Mouse (Mus musculus) kidney, adult 2 months (tissue): Measurements from ENCODE around the gene Cyp17a1. TPM values are rescaled to one million over a fixed set of nuclear protein-coding genes. Genes with fewer than 3 reads are reported as not detected.

ENCODE experiments used
- DNase-seq: peaks from one replicate; pipeline ENCODE4 v3.0.0; 2021
- H3K27ac ChIP-seq: fragments of 200-500 bp; 2 replicates; pipeline ENCODE4 v1.5.1; 2012; ENCODE audit warnings: low read depth, low read length, control low read depth, inconsistent platforms; ENCODE audit not compliant: insufficient read depth
- H3K27me3 ChIP-seq: fragments of 200-500 bp; replicated peaks from 2 replicates; pipeline ENCODE4 v1.6.1; 2012; ENCODE audit warnings: mild to moderate bottlenecking, moderate library complexity, low read length, inconsistent platforms; ENCODE audit not compliant: control insufficient read depth, insufficient read depth
- H3K36me3 ChIP-seq: fragments of 200-500 bp; 2 replicates; pipeline ENCODE4 v1.6.1; 2012; ENCODE audit warnings: mild to moderate bottlenecking, moderate library complexity, low read length, inconsistent platforms; ENCODE audit not compliant: control insufficient read depth, insufficient read depth
- H3K4me1 ChIP-seq: fragments of 200-500 bp; 2 replicates; pipeline ENCODE4 v1.6.1; 2011; ENCODE audit warnings: low read length; ENCODE audit not compliant: control insufficient read depth, insufficient read depth
- H3K4me3 ChIP-seq: fragments of 200-500 bp; 2 replicates; pipeline ENCODE4 v1.5.1; 2011; ENCODE audit warnings: mild to moderate bottlenecking, low read depth, low read length, control low read depth; ENCODE audit not compliant: insufficient read depth
- CTCF ChIP-seq: fragments of 200-500 bp; conservative IDR thresholded peaks from 2 replicates; pipeline ENCODE4 v1.5.1; 2011; ENCODE audit warnings: low read depth, mild to moderate bottlenecking, control low read depth, low read length, moderate library complexity, mixed read lengths; ENCODE audit not compliant: insufficient read depth, insufficient read length
- POLR2A ChIP-seq: fragments of 200-500 bp; IDR thresholded peaks from one replicate; pipeline ENCODE4 v1.6.1; 2011; ENCODE audit warnings: low read depth, low read length, control low read depth
- WGBS: fragments of 180-500 bp; shearing (Covaris S2); methylation state at CpG from one replicate; pipeline ENCODE4 v1.1.7; 2018; 5-methylcytosine and 5-hydroxymethylcytosine counted together
- polyA plus RNA-seq: library from polyadenylated mRNA; depleted of rRNA; stranded (reverse); fragments of >200 nt; gene quantifications from 2 replicates; pipeline ENCODE4 v1.2.3, GENCODE M21; 2012

Gene Cyp17a1
- polyA plus RNA-seq, 1 experiment, result 0.27 TPM

- Histone ChIP-seq H3K27me3 (no peaks in the 10 kb centered on the region), H3K36me3 (no peaks in the 10 kb centered on the region; the same call in 1 of the 2 replicates), H3K27ac (peak overlapping the region; percentile 94), H3K4me1 (peaks cover 55% of the 10 kb centered on the region), H3K4me3 (no peak overlapping the region)
- no peak for TF ChIP-seq CTCF
- DNase-seq, result peak; percentile 47
- WGBS, result 47% methylated on average over 22 of the region's 22 CpGs
Measured at GRCm38 (mm10) chr19:46642136-46642753, 30.7 kb downstream of the Cyp17a1 start.

DNA sequence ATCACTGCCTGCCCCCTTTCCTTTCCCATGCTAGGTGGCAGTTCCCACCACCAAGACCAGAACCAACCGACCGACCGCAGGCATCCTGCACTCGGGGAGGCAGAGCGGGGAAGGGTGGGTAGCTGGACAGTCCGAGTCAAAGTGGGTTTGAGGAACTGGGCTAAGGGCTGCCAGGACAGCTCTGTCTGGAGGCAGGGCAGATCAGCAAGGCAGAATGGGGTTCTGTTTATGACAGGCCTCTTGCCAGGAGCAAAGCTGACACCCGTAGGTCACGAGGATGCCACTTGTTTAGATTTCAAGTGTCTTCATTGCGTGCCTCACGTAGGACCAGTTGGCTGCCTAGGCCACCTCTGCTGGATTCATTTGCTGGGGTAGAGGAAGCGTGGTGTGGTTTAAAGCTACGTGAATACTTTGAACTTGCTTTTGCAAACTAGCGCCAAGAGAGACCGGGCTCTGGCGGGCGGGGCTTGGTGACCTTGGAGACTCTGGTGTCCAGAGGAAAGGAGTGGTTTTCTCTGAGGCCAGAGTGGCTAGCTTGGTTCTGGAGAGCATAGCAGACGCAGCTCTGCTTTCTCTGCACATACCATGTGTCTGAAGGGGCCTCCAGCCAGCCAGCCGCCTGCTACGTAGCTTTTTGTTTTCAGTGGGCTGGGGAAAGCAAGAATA, 31.4 kb downstream of the Cyp17a1 start:
- H3K36me3 ChIP-seq, result no peaks in the 10 kb centered on the region; the same call in 1 of the 2 replicates
- 27% methylated on average over 19 of the region's 19 CpGs for WGBS
- peaks cover 57% of the 10 kb centered on the region for H3K4me1 ChIP-seq
- H3K27me3 ChIP-seq, result no peaks in the 10 kb centered on the region
- peak; percentile 93 for DNase-seq
- no peak for TF ChIP-seq POLR2A
- no peak for TF ChIP-seq CTCF
- H3K4me3 ChIP-seq, result no peak overlapping the region
- H3K27ac ChIP-seq, result peak overlapping the region; percentile 94

DNA sequence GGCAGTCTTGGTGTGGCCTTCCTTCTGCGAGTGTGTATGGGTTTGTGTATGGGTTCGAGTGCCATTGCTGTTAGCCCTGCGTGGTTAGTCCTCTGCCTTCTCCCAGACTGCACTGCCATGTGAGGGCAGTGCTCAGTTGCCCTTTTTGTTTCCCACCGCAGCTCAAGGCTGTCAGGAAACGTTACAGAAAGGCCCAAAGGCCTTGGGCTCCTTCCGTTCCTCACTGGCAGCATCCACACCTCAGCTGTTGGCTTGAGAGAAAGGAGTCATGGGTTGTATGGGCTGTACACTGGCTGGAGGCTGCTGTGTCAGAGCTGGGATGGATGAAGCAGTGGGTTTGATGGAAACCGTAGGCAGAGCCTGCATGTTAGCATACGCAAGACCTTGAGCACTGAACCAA, 32.2 kb downstream of the Cyp17a1 start:
- H3K36me3 ChIP-seq, result no peaks in the 10 kb centered on the region; the same call in 1 of the 2 replicates
- peaks cover 57% of the 10 kb centered on the region for H3K4me1 ChIP-seq
- H3K4me3 ChIP-seq, result no peak overlapping the region
- DNase-seq, result no peak
- H3K27ac ChIP-seq, result peak overlapping the region; percentile 94
- TF ChIP-seq POLR2A, result no peak
- no peak for TF ChIP-seq CTCF
- 77% methylated on average over 8 of the region's 8 CpGs for WGBS
- H3K27me3 ChIP-seq, result no peaks in the 10 kb centered on the region

GRCm38 (mm10) chr19:46639496-46639895, 33.5 kb downstream of the Cyp17a1 start:
- 65% methylated on average over 14 of the region's 14 CpGs for WGBS
- no peak overlapping the region for H3K4me3 ChIP-seq
- no peaks in the 10 kb centered on the region for H3K27me3 ChIP-seq
- no peaks in the 10 kb centered on the region; the same call in 1 of the 2 replicates for H3K36me3 ChIP-seq
- TF ChIP-seq CTCF (no peak), POLR2A (no peak)
- peaks cover 47% of the 10 kb centered on the region for H3K4me1 ChIP-seq
- H3K27ac ChIP-seq, result peak overlapping the region; percentile 34
- peak; percentile 57 for DNase-seq

DNA sequence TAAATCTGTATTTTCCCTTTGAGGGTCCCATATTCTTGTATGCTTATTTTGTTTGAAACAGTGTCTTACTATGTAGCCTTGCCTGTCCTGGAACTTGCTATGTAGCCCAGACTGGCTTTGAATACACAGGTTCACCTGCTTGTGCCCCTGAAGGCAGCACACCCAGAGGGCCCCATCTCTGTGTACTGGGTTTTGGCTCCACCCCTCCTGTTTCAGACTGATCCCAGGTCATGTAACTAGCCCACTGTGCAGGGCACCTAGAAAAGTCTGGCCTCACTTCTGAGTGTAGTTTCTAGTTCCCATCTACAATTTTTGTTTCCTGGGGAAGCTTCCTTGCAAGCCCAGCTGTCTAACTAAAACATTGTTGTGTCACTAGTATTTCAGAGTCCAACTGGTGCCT, 33.9 kb downstream of the Cyp17a1 start:
- no peak for DNase-seq
- H3K27ac ChIP-seq, result peak overlapping the region; percentile 34; the same call in 1 of the 2 replicates

DNA sequence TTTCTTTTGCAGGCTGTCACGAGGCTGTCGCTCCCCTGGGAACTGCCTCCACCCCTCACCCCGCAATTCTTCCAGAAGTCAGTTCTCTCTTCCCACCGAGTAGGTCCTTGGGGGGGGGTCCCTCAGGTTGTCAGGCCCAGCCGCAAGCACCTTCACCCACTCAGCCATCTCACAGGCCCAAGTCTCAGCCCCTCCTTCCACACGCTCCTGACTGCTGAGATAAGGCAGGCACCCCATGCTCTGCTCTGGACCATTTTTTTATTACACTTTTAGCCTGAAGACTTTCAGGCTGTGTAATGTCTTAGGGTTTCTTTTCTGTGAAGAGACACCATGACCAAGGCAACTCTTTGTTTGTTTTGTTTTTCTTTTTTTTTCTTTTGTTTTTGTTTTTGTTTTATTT, 35.4 kb downstream of the Cyp17a1 start:
- WGBS, result 48% methylated on average over 6 of the region's 6 CpGs
- DNase-seq, result no peak
- no peaks in the 10 kb centered on the region for H3K36me3 ChIP-seq
- H3K4me3 ChIP-seq, result no peak overlapping the region
- H3K4me1 ChIP-seq, result peaks cover 33% of the 10 kb centered on the region
- no peak overlapping the region; the same call in 1 of the 2 replicates for H3K27ac ChIP-seq
- H3K27me3 ChIP-seq, result no peaks in the 10 kb centered on the region
- no peak for TF ChIP-seq POLR2A

More for the DNA sequence above, 33.9 kb downstream of the Cyp17a1 start:
- Histone ChIP-seq H3K27me3 (no peaks in the 10 kb centered on the region), H3K4me1 (peaks cover 45% of the 10 kb centered on the region), H3K36me3 (no peaks in the 10 kb centered on the region), H3K4me3 (no peak overlapping the region)
- no peak for TF ChIP-seq POLR2A
- TF ChIP-seq CTCF, result no peak

DNA sequence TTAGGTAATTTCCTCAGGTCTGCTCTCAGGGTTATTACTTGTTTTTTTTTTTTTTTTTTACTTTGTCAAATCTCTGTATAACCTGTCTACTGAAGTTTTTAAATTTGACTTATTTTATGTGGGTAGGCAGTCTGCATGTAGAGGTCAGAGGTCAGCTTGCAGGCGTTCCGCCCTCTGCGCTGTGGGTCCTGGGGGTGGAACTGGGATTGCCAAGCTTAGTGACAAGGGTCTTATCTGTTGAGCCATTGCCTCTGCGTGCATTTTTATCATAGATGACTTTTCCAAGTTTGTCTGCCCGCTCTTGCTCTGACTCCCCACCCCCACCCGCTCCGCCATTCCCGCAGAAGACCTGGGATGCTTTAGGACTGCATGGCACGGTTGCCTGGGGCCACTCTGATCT, 37.2 kb downstream of the Cyp17a1 start:
- DNase-seq, result no peak
- Histone ChIP-seq H3K27ac (no peak overlapping the region), H3K27me3 (no peaks in the 10 kb centered on the region), H3K4me3 (no peak overlapping the region), H3K4me1 (peaks cover 18% of the 10 kb centered on the region), H3K36me3 (no peaks in the 10 kb centered on the region)
- 59% methylated on average over 9 of the region's 9 CpGs for WGBS
- TF ChIP-seq POLR2A, result no peak
- no peak for TF ChIP-seq CTCF
